Mouse (Mus musculus): ENCODE results near the gene A930009A15Rik.

The A930009A15Rik gene

DNA sequence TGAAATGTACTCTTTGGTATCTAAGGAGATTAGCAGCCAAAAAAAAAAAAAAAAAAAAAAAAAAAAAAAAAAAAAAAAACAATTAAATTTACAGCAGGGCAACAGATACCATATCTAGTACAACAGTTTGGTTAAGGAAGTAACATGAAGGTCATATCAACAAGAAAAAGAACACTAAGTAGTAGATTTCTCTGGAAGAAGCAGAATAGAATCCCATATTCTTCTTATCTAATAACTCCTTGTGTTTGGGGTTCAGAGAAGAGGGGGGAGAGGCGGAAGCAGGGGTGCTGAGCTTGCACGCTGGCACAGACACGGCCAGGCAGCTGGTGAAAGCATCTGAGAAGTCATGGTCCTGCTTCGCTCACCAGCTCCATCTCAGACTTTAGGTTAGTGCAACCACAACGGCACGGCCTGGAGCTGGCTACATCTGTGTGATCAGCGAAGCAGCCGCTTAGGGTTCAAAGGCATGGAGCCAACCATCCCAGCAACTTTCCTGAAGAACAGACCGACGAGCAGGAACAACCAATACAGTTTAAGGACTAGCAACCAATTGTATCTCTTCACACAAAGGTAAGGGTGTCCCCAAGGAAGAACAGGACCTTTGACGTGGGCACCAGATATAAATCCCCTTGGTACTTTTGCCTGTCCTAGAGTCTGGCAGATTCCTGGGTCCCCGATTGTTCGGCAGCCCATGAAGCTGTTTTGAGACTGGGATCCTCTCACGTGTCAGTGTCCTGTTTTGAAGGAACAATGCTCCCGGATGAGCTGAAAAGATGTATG lies at the start of gene A930009A15Rik:
A930009A15Rik (plus strand) TSS at position 275 of the 780 bp plus-strand sequence.
- peak; percentile 40 to 42 for DNase-seq

DNA sequence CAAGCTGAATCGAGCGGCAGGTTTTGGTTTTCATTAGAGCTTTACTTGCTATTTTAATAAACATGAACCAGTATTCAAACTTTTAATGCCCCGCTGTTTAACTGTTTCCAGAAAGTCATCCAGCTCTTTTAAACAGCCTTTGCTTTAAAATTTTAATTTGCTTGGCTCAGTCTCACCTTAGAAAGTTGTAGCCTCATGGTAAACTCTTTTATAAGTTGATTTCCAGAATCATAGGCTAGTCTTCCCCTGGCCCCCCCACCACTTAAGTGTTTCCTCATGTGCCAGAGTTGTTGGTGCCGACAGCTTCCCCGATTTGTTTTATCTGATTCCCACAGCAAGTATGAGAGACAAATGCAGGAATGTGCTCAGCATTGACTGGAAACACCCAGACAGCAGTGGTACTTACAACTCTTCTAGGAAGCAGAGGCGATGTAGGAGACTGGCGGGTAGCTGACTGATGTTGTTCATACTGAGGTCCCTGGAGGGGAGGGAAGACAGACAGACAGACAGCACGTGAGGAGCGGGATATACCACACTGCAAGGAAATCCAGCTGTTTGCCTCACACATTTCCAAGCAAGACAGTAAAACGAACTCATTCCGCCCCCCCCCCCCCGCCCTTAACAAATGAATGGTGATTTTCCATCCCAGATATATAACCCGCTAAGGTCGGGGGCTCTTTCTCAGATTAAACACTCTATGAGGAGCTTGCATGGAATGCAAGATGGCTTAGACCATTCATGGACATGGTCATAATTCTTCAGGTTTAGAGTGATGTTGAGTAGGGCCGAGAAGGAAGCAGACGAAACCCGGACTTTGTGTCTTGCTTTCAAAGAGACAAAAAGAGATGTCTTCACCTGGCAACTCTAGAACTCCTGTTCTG lies 49.3 kb upstream of the A930009A15Rik start:
- no peak for DNase-seq

DNA sequence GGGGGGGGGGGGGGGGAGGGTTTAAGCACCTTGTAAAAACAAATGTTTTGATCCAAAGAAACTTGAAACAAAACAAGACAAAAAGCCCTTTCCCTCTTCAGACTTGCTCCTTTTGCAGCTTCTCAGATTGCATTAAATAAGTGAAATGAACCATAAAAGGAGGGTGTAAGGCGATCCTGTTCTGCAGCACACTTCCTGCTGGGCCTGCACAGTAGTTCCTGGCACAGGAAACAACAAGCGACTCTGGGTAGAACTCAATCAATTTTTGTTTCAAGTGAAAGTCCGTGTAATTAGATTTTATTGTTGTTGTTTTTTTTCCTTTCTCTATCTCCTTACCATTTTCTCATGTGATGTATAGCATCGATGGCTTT lies 48.7 kb upstream of the A930009A15Rik start:
- DNase-seq: peak in 1 of 2 experiments; percentile 34

DNA sequence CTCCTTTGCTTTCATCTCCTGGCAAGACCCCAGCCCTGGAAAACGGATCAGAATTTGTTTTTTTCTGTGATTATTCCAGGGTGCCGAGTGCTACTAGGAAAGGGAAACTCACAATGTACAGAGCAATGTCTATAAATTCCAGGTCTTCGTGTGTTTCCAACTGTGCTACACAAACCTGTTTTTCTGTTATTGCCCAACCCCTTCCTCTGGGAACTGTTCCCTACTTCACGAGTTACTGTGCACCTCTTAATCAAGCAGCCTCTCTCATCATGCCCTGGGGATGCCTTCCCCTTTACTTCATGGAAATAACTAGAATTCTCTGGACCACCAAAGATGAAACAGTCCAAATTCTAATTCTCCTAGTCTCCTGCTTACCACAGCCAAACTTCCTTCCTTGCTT lies 40.9 kb upstream of the A930009A15Rik start:
- no peak for DNase-seq

DNA sequence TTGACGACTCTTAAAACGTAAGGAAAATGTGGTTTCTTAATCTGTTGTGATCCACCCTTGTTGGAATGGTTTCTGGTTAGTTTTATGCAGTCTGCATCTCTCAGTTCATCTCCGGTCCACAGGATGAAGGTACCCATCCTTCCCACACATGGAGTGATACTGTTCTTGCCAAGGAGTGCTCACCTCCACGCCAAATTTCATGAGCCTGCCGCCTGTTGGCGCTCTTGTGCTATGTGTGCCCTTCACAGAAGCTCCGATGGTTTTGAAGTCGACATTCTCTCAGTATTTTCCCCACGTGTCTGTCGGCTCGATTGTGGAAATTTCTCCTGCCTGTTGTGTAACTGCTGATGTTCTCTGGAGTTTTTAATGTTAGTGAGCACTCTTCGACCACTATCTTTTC lies 40.0 kb upstream of the A930009A15Rik start:
- peak; percentile 28 to 36 for DNase-seq

DNA sequence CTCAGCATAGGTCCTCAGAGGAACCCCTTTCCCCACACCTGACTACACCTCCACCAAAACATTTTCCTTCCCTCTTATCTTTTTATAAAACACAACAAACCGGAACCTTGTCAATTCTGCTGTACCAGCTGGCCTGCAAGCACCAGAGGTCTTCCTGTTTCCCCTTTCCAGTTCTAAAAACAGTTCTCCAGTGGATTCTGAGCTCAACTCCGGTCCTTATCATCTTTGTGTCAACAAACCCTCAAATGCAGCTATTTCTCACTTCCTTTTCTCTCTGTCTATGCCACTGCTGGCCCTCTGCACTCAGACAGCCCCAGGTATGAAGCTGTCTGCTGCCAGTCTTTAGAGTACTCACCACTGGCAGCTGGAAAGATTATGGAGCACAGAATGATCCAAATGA lies 39.0 kb upstream of the A930009A15Rik start:
- no peak for DNase-seq

DNA sequence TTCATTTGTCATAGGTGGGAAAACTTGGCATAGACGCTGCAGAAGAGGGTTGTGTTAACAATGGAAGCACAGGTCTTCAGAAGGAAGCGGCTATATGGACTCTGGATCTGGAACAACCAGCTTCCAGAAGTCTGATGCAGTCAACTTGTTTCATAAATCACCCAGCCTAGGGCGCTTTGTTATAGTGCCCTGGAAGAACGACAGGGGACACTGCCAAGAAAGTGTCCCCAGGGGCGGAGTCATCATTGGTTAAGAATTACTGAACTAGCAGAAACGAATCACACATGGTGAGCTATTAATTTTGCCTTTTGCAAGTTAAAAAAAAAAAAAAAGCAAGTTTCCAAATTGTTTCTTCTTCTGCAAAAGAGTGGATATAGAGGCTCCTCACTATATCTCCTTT lies 26.9 kb upstream of the A930009A15Rik start:
- DNase-seq: no peak

DNA sequence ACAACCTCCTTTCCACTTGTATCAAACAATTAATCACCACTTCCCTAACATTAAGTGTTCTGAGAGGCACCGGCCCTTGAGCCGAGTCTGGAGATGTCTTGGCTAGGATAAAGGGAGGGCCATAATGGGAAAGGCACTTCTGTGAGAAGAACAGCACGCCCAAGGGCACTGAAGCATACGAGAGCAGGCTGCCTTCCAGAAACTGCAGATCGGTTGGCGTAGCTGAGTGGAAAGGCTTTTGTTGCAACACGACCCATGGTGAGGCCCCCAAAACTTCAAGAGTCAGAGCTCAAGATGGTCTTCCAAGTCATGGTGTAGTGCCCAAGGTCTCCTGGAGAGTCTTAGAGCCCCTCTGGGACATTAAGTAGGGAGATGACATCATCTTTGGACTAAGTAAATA lies 19.5 kb upstream of the A930009A15Rik start:
- DNase-seq: peak; percentile 88 to 91

DNA sequence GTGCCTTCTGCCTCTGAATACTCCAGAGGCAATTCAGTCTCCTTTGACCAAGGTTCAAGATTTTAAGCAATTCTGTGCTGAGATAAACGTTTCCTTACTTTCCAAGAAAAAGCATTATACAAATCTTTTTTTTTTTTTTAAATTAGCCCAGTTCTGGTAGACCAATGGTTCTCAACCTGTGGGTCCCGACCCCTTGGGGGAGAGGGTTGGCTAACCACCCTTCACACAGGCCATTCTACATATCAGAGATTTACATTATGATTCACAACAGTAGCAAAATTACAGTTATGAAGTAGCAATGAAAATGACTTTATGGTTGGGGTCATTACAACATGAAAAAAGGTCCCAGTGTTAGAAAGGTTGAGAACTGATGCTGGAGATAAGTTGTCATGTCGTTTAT lies 18.7 kb upstream of the A930009A15Rik start:
- no peak for DNase-seq

DNA sequence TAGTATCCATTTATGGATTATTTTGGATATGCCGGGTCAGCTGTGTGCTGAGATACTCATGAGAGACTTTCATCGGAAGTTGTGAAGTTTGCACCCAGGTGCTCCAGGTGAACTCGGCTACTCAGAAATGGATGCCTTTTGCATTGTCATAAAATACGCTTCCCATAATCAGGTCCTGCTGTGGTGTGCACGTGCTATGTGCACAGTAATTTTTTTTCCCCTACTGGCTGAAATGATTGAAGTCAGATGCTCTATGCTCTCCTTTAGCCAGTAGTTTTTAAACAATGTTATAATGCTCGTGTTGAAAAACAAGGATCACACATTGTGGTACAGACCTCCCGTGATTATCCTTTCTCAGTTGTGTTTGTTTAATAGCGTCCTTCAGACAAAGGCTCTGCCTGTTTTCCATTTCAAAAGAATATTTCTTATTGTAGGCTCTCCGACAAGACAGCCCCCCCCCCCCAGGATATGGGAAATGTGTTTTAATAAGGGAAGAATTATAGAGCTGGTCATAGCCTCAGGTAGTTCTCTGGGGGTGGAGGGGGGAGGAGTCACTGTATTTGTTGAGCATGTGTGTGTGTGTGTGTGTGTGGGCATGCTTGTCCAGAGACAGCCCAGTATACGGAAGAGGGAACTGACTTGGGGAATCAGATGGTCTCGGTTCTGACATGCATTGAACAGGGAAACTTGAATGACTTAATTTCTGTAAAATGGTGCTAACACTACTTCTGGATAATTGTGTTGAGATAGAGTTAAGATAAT lies 16.3 kb upstream of the A930009A15Rik start:
- DNase-seq: no peak

DNA sequence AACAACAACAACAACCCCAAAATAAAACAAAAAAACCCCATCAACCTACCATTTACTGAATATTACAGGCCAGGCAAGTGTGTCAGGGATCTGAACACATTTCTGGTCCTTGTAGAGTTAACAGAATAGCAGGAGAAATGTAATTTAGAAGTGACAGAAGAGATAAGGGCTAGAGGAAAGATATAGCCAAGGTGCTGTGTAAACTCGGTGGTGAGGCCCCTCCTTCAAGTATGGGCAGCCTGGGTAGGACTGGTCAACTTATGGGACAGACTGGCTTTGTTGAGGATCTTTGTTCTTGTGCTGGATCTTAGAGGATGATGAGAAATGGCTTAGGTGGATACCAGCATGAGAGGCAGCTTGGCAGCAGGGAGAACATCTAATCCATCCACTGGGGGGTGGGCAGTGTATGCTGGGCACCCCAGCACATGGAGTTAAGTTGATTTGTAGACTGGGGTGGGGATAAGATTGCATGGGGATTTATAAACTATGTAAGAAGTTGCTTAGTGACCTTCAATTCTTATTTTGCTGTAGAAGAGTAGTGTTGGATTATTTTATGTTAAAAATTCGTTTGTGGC lies 14.5 kb upstream of the A930009A15Rik start:
- DNase-seq: no peak

DNA sequence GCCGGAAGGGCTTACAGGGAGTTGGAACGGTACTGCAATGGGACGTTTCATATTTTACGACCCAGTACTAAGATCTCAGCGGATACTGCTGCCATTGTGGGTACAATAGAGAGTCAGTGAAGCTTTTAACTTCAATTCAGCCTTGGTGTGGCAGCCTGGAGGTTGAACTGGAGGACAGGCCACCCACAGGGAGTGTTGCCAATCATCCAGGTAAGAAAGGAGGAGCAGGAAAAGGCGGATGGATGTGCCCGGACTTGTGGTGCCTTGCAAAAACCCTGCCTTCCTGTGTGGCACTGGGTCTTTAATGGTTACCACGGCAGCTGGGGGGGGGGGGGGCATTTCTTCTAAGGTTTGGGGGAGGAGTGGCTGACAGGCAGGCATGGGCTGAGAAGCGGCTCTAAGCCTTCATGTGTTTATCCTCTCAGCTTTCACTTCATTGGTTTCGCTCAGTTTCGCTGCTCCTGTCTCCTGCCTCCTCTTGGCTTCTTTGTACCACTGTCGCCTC lies 13.0 kb upstream of the A930009A15Rik start:
- DNase-seq: peak; percentile 31 to 41

DNA sequence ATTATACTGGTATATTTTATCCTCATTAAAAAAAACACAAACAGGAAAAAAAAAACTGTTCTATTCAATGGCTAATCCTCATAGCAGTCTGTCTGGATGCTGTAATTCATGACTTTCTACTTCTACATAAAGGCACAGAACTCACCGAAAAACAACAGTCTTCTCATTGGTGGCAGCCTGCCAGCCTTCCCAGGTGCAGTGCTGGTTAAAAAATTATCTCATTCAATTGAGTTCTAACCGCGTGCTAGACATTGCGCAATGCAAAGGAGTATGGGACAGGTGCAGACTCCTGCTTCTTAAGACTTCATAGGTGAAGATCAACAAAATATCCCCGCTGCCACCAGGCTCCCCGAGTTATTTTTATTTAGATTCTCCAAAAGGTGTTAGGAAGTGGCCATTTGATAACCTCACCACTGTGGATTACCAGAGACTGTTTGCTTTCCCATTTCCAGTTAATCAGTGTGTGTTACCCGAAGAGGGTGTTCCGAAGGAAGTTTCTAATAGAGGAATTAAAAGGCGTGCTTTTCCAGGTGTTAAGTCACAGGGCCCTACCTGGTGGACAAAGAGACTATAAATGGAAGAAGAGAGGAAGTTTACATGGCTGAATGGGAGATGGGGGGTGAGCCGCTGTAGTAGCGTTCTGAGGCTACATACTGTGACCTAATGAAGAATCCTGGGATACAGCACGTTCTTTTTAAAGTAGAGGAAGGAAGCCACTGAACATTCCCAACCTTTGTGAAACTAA lies 8.5 kb upstream of the A930009A15Rik start:
- peak; percentile 71 to 74 for DNase-seq

DNA sequence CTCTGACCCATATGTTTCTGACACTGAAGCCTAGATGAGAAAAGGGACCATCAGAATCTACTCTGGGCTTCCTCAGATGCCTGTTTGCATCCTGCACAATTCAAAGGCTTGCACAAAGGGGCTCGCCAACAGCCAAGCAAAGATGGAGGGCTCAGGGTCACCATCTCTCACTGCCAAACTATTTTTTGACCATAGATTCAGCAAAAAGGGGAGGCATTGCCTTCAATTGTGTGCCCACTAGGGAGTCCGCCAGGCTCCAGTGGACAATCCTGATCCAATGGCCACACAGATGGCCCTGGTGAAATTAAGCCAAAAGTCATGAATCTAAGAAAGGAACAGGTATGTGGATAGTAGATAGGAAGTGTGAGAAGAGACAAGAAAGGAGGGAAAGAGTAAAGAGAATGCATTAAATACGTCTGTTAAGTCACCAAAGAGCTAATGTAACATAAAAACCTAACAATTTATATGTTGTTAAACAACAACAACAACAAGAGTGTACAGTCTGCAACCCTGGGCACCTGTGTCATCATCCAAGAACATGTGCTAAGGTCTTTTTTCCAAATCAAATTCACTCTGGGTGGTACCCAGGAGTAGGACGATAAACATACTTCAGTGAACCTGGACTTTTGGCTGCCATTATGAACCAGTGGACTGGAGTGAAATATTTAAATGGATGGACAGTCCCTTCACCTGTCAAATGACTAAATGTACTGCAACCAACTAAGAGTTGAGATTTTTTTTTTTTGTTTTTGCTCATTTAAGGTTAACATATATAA lies 6.7 kb upstream of the A930009A15Rik start:
- peak; percentile 78 to 85 for DNase-seq

DNA sequence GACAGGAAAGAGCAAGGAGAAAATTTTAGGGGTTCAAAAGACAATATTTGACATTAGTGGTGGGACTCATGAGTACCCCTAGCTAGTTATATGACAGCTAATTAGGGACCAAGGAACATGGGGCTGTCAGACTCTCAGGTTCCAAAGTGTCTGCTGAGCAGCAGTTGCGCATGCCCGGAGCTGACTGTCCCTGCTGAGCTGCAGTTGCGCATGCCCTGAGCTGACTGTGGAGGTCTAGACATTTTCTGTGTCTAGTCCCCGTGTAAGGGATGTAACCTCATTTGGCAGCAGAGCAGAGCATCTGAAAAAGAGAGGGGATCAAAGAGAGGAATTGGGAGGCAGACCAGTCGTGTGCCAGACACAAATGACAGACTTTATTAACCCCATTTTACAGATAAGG lies 5.8 kb upstream of the A930009A15Rik start:
- DNase-seq: peak; percentile 67 to 75

DNA sequence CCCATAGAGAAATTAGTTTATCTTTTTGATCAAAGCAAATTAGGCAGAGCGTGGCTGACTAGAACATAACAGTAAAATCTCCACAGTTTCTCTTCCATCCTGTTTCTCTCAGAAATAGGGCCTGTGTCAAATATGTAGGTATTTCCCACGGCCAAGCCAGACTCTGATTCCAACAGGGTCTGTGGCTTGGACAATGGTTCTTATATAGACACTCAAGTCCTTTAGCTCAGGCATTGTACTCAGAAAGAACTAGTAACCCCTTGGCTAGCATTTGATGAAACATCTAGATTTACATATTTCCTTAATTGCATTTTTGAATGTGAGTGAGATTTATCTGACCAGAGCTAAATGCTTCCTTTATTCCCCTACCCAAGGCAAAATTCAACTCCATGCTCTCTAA lies 791 bp downstream of the A930009A15Rik start:
- DNase-seq: no peak

DNA sequence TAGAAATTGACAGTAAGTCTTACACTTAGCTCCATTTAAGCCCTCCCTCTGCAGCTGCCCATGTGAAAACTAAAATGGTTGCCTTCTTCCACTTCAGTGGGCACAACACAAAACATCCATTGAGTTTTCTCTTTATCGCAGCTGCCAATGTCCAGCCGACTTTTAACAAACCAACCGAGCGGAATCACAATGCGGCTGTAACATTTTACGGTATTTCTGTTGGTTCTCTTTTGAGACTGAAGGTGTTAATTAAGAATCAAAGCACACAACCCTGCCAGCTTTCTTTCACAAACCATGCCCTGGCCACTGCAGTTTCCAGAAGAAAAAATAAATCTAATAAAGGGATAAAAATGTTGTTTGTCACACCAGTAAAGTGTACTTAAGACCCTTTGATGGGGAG lies 1.5 kb downstream of the A930009A15Rik start:
- DNase-seq: peak; percentile 37 to 45

DNA sequence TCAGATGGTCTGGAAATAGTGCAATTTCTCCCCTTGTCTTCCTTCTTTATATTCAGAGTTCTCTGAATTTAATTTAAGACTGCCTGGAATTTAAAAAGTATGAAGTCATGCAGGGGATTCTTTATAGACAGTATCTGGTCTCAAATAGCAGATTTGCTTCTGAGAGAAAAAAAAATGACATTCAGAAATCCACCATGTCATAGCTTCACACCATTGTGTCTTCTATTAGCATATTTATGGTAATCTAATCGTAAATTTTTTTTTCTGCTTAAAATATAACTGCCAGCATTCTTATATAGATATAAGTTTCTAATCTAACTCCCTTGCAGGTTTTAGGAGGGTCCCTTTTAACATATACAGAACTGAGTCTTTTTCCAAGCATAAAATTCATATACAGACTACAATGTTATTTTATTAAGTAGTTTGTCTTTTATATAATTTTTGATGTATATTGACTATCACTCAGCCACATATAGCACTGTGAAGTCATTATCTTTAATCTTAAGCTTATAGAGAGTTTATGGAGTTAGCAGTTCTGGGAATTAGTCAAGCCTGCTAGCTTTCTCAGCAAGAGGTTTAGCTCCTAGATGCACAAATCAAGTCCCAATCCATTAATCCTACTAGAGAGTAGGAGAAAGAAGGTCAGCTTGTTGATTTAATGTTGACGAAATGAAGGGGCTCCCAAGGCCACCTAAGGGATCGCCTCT lies 2.1 kb downstream of the A930009A15Rik start:
- no peak for DNase-seq

DNA sequence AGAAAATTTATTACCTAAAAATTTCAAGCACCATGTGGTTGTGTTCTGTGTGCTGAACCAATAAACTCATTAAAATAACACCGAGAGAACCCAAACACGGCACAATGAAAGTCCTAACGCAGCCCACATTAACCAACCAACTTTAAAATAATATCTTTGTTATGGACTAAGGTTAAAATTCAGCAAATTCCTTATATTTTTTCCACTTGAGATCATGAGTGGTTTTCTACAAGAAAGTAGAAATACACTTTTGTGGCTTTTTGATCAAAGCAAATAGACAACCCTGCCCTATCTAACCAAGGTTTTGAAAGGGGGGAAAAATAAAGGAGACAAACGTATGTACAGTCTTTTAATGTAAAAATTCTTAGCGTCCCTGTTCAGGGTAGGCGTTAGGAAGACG lies 9.3 kb downstream of the A930009A15Rik start:
- DNase-seq: no peak

DNA sequence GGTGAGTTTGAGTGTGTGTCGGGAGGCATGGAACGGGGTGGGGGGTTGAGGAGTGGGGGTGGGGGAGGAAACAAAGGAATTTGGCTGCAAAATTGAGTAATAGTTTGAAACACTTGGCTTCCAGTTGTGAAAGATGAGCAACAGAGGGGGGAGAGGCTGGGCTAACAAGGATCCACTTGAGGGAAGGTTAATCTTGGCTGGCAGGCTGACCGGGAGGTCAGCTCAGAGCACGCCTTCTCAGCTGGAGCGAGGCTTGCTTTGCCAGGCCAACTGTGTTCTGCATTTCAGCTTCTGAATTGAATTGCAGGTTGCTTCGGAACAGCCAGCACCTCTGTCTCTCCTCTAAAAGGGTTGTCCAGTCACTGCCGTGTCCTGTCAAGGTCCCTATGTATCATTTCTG lies 9.7 kb downstream of the A930009A15Rik start:
- DNase-seq: peak; percentile 56 to 70
